Comparison of ENCODE assay signal across 9 mouse cellular contexts in genomic region chr2:92278663-92279062, GRCm38 (mm10).
DNase-seq lines count a peak whose midpoint lies in the region; ATAC-seq and TF ChIP-seq lines count a peak whose summit lies in the region.
"Had no signal": no experiment of that assay in that cellular context is flagged by ENCODE, and none has a peak within 500 bp of the region (broad histone marks: within the 10 kb centered on the region; RNA-seq: fewer than 3 reads in every experiment).

No protein-coding gene starts in this region.

- no peak overlapping the region for H3K9ac ChIP-seq in hindbrain, embryonic 12.5 days
- no peak overlapping the region for H3K9ac ChIP-seq in hindbrain, embryonic 11.5 days (ENCODE audit: low read depth, low read length)
- no peak overlapping the region for H3K9ac ChIP-seq in hindbrain, embryonic 15.5 days
- no peak overlapping the region for H3K9ac ChIP-seq in liver, postnatal 0 days (replicated peaks)
- H3K9ac ChIP-seq: lung, embryonic 15.5 days had no signal

- 0 out of 2 replicates have a peak, but pooled peaks cover 3% of the 10 kb centered on the region for H3K4me1 ChIP-seq in hindbrain, embryonic 12.5 days
- H3K4me1 ChIP-seq in hindbrain, embryonic 11.5 days (replicated peaks; ENCODE audit: control insufficient read depth, insufficient read depth, low read length) = no peaks in the 10 kb centered on the region
- H3K4me1 ChIP-seq in hindbrain, embryonic 15.5 days (replicated peaks) = peaks cover 22% of the 10 kb centered on the region
- no peaks in the 10 kb centered on the region for H3K4me1 ChIP-seq in liver, postnatal 0 days (ENCODE audit: insufficient read depth)
- H3K4me1 ChIP-seq: lung, embryonic 15.5 days had no signal

- WGBS in hindbrain, embryonic 12.5 days = 82% methylated on average over 7 of the region's 7 CpGs
- WGBS in hindbrain, embryonic 11.5 days = 88% methylated on average over 7 of the region's 7 CpGs
- 59% methylated on average over 7 of the region's 7 CpGs for WGBS in hindbrain, embryonic 15.5 days
- WGBS in liver, postnatal 0 days (ENCODE audit: insufficient replicate concordance) = 80% methylated on average over 7 of the region's 7 CpGs

- intact Hi-C loops in left cerebral cortex, postnatal 14 days (cut with DNase I) = no loop called here

- TF ChIP-seq EP300 in liver, postnatal 0 days (IDR thresholded peaks at IDR 0.05; ENCODE audit: low read depth) = no peak

- H3K9me3 ChIP-seq in hindbrain, embryonic 12.5 days (replicated peaks) = no peaks in the 10 kb centered on the region
- H3K9me3 ChIP-seq in hindbrain, embryonic 11.5 days (ENCODE audit: control insufficient read depth, low read length) = no peaks in the 10 kb centered on the region
- no peaks in the 10 kb centered on the region for H3K9me3 ChIP-seq in hindbrain, embryonic 15.5 days
- no peaks in the 10 kb centered on the region for H3K9me3 ChIP-seq in liver, postnatal 0 days (ENCODE audit: low read length)
- H3K9me3 ChIP-seq: lung, embryonic 15.5 days had no signal

- H3K27me3 ChIP-seq in hindbrain, embryonic 12.5 days = no peaks in the 10 kb centered on the region
- no peaks in the 10 kb centered on the region for H3K27me3 ChIP-seq in hindbrain, embryonic 11.5 days (ENCODE audit: control insufficient read depth, insufficient read depth, low read length)
- H3K27me3 ChIP-seq in hindbrain, embryonic 15.5 days = no peaks in the 10 kb centered on the region
- no peaks in the 10 kb centered on the region for H3K27me3 ChIP-seq in liver, postnatal 0 days (ENCODE audit: insufficient read depth, low read length)
- H3K27me3 ChIP-seq: lung, embryonic 15.5 days had no signal

- no peak overlapping the region for H3K4me3 ChIP-seq in hindbrain, embryonic 12.5 days
- H3K4me3 ChIP-seq in hindbrain, embryonic 11.5 days (ENCODE audit: low read depth, low read length) = no peak overlapping the region
- H3K4me3 ChIP-seq in hindbrain, embryonic 15.5 days = no peak overlapping the region
- H3K4me3 ChIP-seq in liver, postnatal 0 days (ENCODE audit: low read depth, low read length) = no peak overlapping the region
- H3K4me3 ChIP-seq: lung, embryonic 15.5 days had no signal

- no peak for TF ChIP-seq CTCF in liver, postnatal 0 days (IDR thresholded peaks at IDR 0.05; ENCODE audit: low read depth)

- DNase-seq in hindbrain, embryonic 11.5 days (ENCODE audit: low spot score) = no peak
- peak; percentile 59 to 82 for DNase-seq in left cerebral cortex, postnatal 14 days (ENCODE audit: low spot score in 2 of 2)
- peak; percentile 48 for DNase-seq in right cerebral cortex, postnatal 25 days
- no peak for DNase-seq in liver, postnatal 0 days
- no peak for DNase-seq in testis, postnatal 14 days (ENCODE audit: low spot score)
- DNase-seq: heart, adult 18-20 months had no signal

- H3K36me3 ChIP-seq in hindbrain, embryonic 12.5 days = no peaks in the 10 kb centered on the region
- H3K36me3 ChIP-seq in hindbrain, embryonic 11.5 days (ENCODE audit: control insufficient read depth, insufficient read depth, low read length) = no peaks in the 10 kb centered on the region
- H3K36me3 ChIP-seq in hindbrain, embryonic 15.5 days = no peaks in the 10 kb centered on the region
- H3K36me3 ChIP-seq in liver, postnatal 0 days (replicated peaks; ENCODE audit: insufficient read depth, low read length) = no peaks in the 10 kb centered on the region
- H3K36me3 ChIP-seq: lung, embryonic 15.5 days had no signal

- no peak for ATAC-seq in hindbrain, embryonic 12.5 days (ENCODE audit: low FRiP score)
- ATAC-seq in hindbrain, embryonic 11.5 days (ENCODE audit: low FRiP score) = no peak
- ATAC-seq in hindbrain, embryonic 15.5 days (ENCODE audit: low FRiP score, low read depth) = peak; percentile 76; the same call in 1 of the 2 replicates
- no peak for ATAC-seq in liver, postnatal 0 days

- peak overlapping the region; percentile 6; the same call in 1 of the 2 replicates for H3K27ac ChIP-seq in hindbrain, embryonic 12.5 days
- no peak overlapping the region for H3K27ac ChIP-seq in hindbrain, embryonic 11.5 days (ENCODE audit: low read depth, low read length)
- H3K27ac ChIP-seq in hindbrain, embryonic 15.5 days (replicated peaks) = peak overlapping the region; percentile 81
- H3K27ac ChIP-seq in liver, postnatal 0 days (ENCODE audit: low read depth) = no peak overlapping the region
- H3K27ac ChIP-seq: lung, embryonic 15.5 days had no signal

- H3K4me2 ChIP-seq in hindbrain, embryonic 12.5 days (replicated peaks) = no peak overlapping the region
- H3K4me2 ChIP-seq in hindbrain, embryonic 11.5 days (replicated peaks; ENCODE audit: low read depth, low read length) = no peak overlapping the region
- H3K4me2 ChIP-seq in hindbrain, embryonic 15.5 days = peak overlapping the region; percentile 9; the same call in 1 of the 2 replicates
- H3K4me2 ChIP-seq in liver, postnatal 0 days (ENCODE audit: low read depth, low read length) = no peak overlapping the region
- H3K4me2 ChIP-seq: lung, embryonic 15.5 days had no signal

Comparison
In these comparisons a context has a peak if more than half of its experiments do, and no peak if none do; other contexts are left out.
1. H3K27ac ChIP-seq: peak in hindbrain, embryonic 12.5 days (single experiment) and hindbrain, embryonic 15.5 days (single experiment); none in hindbrain, embryonic 11.5 days (single experiment) and liver, postnatal 0 days (single experiment).
2. DNase-seq: peak in left cerebral cortex, postnatal 14 days (2 of 2) and right cerebral cortex, postnatal 25 days (single experiment); none in hindbrain, embryonic 11.5 days (single experiment), liver, postnatal 0 days (single experiment) and testis, postnatal 14 days (single experiment).